Mouse (Mus musculus) heart, embryonic 12.5 days (tissue): ENCODE results near the gene Akr1c19. TPM values are rescaled to one million over a fixed set of nuclear protein-coding genes. Genes with fewer than 3 reads are reported as not detected.
"Not testable (repeated sequence)": the region's sequence is repeated elsewhere in the genome, so short reads cannot be mapped to it uniquely, and the experiment has no call there.

Source experiments
- ATAC-seq: fragments of 200-750 bp; cut with Nextera tagmentation; 2 replicates; pipeline ENCODE4 v1.8.0; 2017; ENCODE audit warnings: moderate TSS enrichment, moderate library complexity; ENCODE audit not compliant: insufficient number of reproducible peaks, low FRiP score
- H3K27ac ChIP-seq: fragments of 300-500 bp; sonication (generic); 2 replicates; pipeline ENCODE4 v1.5.1; 2016; ENCODE audit warnings: mild to moderate bottlenecking, moderate library complexity; ENCODE audit not compliant: poor library complexity, severe bottlenecking
- H3K27me3 ChIP-seq: fragments of 300-500 bp; sonication (generic); replicated peaks from 2 replicates; pipeline ENCODE4 v1.6.1; 2016; ENCODE audit warnings: mild to moderate bottlenecking, moderate library complexity
- H3K36me3 ChIP-seq: fragments of 300-500 bp; sonication (generic); 2 replicates; pipeline ENCODE4 v1.6.1; 2016; ENCODE audit warnings: mild to moderate bottlenecking, moderate library complexity
- H3K4me1 ChIP-seq: fragments of 300-500 bp; sonication (generic); replicated peaks from 2 replicates; pipeline ENCODE4 v1.6.1; 2016; ENCODE audit warnings: mild to moderate bottlenecking
- H3K4me2 ChIP-seq: fragments of 300-500 bp; sonication (generic); 2 replicates; pipeline ENCODE4 v1.6.1; 2016; ENCODE audit warnings: mild to moderate bottlenecking, moderate library complexity
- H3K4me3 ChIP-seq: fragments of 300-500 bp; sonication (generic); 2 replicates; pipeline ENCODE4 v1.5.1; 2016; ENCODE audit warnings: mild to moderate bottlenecking
- H3K9ac ChIP-seq: fragments of 300-500 bp; sonication (generic); 2 replicates; pipeline ENCODE4 v1.6.1; 2016; ENCODE audit warnings: mild to moderate bottlenecking, moderate library complexity
- H3K9me3 ChIP-seq: fragments of 300-500 bp; sonication (generic); replicated peaks from 2 replicates; pipeline ENCODE4 v1.6.1; 2016; ENCODE audit warnings: mild to moderate bottlenecking, moderate library complexity
- WGBS: fragments of 180-500 bp; shearing (Covaris S2); methylation state at CpG from one replicate; pipeline ENCODE4 v1.1.7; 2016; 5-methylcytosine and 5-hydroxymethylcytosine counted together
- polyA plus RNA-seq: library from polyadenylated mRNA; unstranded; fragments of >200 nt; fragmentation: Nextera tagmentation; extraction: Ambion mirVana; gene quantifications from 2 replicates; pipeline ENCODE4 v1.2.1, GENCODE M21; 2016

Gene Akr1c19
- 0.92 and 1.0 TPM in 2 replicates for polyA plus RNA-seq

DNA sequence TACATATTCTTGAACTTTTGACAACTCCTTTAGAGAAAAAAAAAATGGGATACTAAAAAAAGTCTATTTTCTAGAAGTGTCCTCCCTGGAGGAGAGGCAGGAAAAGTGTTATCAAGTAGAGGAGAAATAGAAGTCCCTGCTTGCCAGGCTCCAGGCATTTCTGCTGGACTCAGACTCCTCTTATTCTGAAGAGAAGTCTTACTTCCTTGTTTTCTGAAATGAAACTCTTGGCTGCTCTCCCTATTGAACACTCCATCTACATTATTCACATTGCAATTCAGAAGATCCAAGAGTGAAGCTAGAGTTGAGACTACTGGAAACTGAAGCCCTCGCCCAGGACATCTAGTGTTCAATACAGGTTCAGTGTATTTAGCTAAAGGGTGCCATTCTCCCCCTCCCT is at the start of gene Akr1c19:
TSS of gene Akr1c19 (plus strand) at position 260 of the 400 bp plus-strand sequence.
- H3K9me3 ChIP-seq = 0 out of 2 replicates have a peak, but pooled peaks cover 3% of the 10 kb centered on the region
- ATAC-seq = no peak
- H3K36me3 ChIP-seq = no peaks in the 10 kb centered on the region
- no peak within 1 kb of the TSS for H3K9ac ChIP-seq
- no peak within 1 kb of the TSS for H3K27ac ChIP-seq
- H3K4me1 ChIP-seq = 0 out of 2 replicates have a peak, but pooled peaks cover 7% of the 10 kb centered on the region
- 69% methylated on average over 1 of the region's 1 CpGs for WGBS
- no peak within 1 kb of the TSS for H3K4me3 ChIP-seq
- no peaks in the 10 kb centered on the region for H3K27me3 ChIP-seq
- no peak within 1 kb of the TSS for H3K4me2 ChIP-seq

GRCm38 (mm10) chr13:4181321-4181720 is 47.2 kb upstream of the Akr1c19 start:
- WGBS = 82% methylated on average over 4 of the region's 4 CpGs
- H3K36me3 ChIP-seq, H3K4me1 ChIP-seq, ATAC-seq, H3K9ac ChIP-seq, H3K9me3 ChIP-seq, H3K27ac ChIP-seq, H3K27me3 ChIP-seq, H3K4me2 ChIP-seq, H3K4me3 ChIP-seq: not testable (repeated sequence)

GRCm38 (mm10) chr13:4183116-4183515 is 45.4 kb upstream of the Akr1c19 start:
- Histone ChIP-seq H3K27ac (no peak overlapping the region), H3K27me3 (no peaks in the 10 kb centered on the region), H3K4me2 (no peak overlapping the region), H3K9ac (no peak overlapping the region), H3K4me1 (no peaks in the 10 kb centered on the region), H3K9me3 (peaks cover 8% of the 10 kb centered on the region; the same call in 1 of the 2 replicates), H3K36me3 (no peaks in the 10 kb centered on the region), H3K4me3 (no peak overlapping the region)
- no peak for ATAC-seq
- 63% methylated on average over 9 of the region's 9 CpGs for WGBS

DNA sequence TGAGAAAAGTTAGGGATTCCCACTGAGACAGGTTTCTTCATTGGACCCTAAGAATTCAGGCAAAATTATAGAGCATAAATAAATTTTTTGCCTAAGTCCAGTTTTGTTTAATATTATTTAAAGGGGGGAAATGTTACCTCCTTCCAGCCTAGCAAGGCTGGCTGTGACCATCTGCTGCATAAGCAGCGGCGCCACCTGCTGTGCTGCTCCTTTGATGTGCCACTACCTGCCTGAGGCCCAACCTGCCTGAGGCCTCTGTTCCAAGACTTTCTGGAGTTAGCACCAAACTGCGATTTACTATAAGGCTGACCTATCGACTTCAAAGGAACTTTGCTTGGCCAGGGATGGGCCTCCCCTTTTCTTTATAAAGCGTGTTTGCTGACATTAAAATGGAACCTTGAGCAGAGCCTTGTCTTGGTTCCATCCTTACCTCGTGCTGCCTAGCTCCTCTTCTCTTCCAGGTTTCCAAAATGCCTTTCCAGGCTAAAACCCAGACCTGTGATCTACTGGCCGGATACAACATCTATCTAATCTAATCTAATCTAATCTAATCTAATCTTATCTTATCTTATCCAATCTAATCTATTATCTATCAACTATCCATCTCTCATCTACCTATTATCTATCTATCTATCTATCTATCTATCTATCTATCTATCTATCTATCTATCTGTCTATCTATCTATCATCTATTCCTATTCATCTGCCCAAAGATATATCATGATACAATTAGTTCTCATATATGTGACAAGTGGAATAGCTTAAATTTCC is 41.7 kb upstream of the Akr1c19 start:
- H3K4me3 ChIP-seq, H3K27me3 ChIP-seq, H3K36me3 ChIP-seq, H3K9ac ChIP-seq, ATAC-seq, H3K27ac ChIP-seq, H3K9me3 ChIP-seq, H3K4me2 ChIP-seq, H3K4me1 ChIP-seq: not testable (repeated sequence)
- 80% methylated on average over 7 of the region's 7 CpGs for WGBS

- Histone ChIP-seq H3K36me3 (no peaks in the 10 kb centered on the region), H3K27me3 (no peaks in the 10 kb centered on the region), H3K27ac (no peak overlapping the region), H3K4me3 (no peak overlapping the region), H3K9ac (no peak overlapping the region), H3K4me1 (no peaks in the 10 kb centered on the region), H3K4me2 (no peak overlapping the region), H3K9me3 (no peaks in the 10 kb centered on the region; the same call in 1 of the 2 replicates)
- 77% methylated on average over 2 of the region's 2 CpGs for WGBS
- no peak for ATAC-seq
Observed at GRCm38 (mm10) chr13:4188174-4188573, 40.3 kb upstream of the Akr1c19 start.

DNA sequence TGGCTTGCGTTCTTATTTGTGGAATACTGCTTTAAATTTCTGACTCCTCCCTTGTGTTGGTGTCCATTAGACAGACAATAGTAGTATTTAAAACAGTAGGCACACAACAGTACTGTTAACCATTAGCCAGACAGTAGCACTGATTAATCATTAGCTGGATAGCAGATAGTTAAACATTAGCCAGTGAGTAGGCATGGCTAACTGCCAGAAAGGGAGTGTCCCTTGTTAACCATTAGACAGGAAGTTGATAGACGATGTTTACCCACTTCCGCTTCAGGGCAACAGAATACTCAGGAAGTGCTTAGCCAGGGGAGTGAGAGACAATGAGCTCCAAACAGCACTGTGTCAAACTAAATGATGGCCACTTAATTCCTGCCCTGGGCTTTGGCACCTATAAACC is 37.6 kb upstream of the Akr1c19 start, which contains the start of gene Akr1c13:
TSS of gene Akr1c13 (plus strand) at position 247 of the 400 bp plus-strand sequence.
- Histone ChIP-seq H3K4me3 (no peak within 1 kb of the TSS), H3K9ac (no peak within 1 kb of the TSS), H3K36me3 (no peaks in the 10 kb centered on the region), H3K27ac (no peak within 1 kb of the TSS), H3K9me3 (no peaks in the 10 kb centered on the region), H3K27me3 (no peaks in the 10 kb centered on the region), H3K4me2 (no peak within 1 kb of the TSS), H3K4me1 (no peaks in the 10 kb centered on the region)
- WGBS = 59% methylated on average over 3 of the region's 3 CpGs
- no peak for ATAC-seq

DNA sequence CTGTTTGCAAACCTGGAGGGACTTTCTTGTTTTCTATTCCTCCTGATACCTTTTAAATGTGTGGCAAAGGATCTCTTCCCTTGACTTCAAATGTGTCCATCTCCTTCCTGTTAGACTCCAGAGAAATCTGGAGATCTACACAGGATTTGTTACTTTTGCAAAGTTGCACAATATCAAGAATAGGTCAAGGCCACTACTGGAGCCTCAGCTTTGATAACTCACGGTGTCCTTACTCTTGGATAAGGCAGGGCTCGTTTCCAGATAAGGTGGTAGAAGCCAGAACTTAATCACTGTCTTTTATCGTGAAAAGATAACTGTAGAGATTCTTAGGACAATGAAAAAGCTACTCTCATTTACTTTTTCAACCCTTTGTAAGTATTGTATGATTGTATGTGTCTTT is 36.0 kb upstream of the Akr1c19 start:
- no peak overlapping the region for H3K9ac ChIP-seq
- no peaks in the 10 kb centered on the region for H3K27me3 ChIP-seq
- H3K4me3 ChIP-seq = no peak overlapping the region
- no peaks in the 10 kb centered on the region for H3K9me3 ChIP-seq
- H3K27ac ChIP-seq = no peak overlapping the region
- ATAC-seq = no peak
- H3K36me3 ChIP-seq = no peaks in the 10 kb centered on the region
- no peak overlapping the region for H3K4me2 ChIP-seq
- no peaks in the 10 kb centered on the region for H3K4me1 ChIP-seq
- 39% methylated on average over 3 of the region's 3 CpGs for WGBS

- Histone ChIP-seq H3K4me2 (no peak overlapping the region), H3K27me3 (no peaks in the 10 kb centered on the region), H3K4me1 (no peaks in the 10 kb centered on the region), H3K27ac (no peak overlapping the region), H3K9me3 (no peaks in the 10 kb centered on the region), H3K36me3 (no peaks in the 10 kb centered on the region), H3K9ac (no peak overlapping the region), H3K4me3 (no peak overlapping the region)
- WGBS = 28% methylated on average over 1 of the region's 1 CpGs
- no peak for ATAC-seq
Observed at GRCm38 (mm10) chr13:4206147-4206903, 22.2 kb upstream of the Akr1c19 start.

- no peak for ATAC-seq
- whole genome bisulfite sequencing = 69% methylated on average over 18 of the region's 20 CpGs
Observed at GRCm38 (mm10) chr13:4211560-4212299, 16.8 kb upstream of the Akr1c19 start.

DNA sequence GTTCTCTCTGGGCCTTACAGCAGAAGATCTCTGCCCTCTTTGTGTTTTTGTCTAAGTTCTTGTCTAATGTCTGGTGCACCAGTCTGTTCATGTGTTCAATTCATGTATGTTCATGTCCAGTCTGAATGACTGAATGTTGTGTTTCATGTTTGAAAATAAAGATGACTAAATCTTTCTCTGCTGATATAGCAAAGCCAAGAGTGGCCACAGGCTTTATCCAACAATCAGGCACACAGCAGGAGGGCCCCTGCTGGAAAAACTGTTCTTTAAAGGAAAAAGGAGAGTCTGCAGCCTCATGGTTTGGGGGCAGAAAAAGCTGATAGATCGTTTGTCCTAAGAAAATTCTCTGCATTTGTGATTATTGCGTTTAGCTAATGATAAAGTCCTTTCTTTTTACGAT is 16.2 kb upstream of the Akr1c19 start:
- Histone ChIP-seq H3K36me3 (no peaks in the 10 kb centered on the region), H3K27me3 (no peaks in the 10 kb centered on the region), H3K27ac (no peak overlapping the region), H3K4me3 (no peak overlapping the region), H3K4me2 (no peak overlapping the region), H3K9ac (no peak overlapping the region), H3K4me1 (no peaks in the 10 kb centered on the region), H3K9me3 (0 out of 2 replicates have a peak, but pooled peaks cover 2% of the 10 kb centered on the region)
- no peak for ATAC-seq
- 56% methylated on average over 3 of the region's 3 CpGs for WGBS

More at GRCm38 (mm10) chr13:4211560-4212299, 16.8 kb upstream of the Akr1c19 start:
- Histone ChIP-seq H3K4me1 (no peaks in the 10 kb centered on the region), H3K27ac (no peak overlapping the region), H3K36me3 (no peaks in the 10 kb centered on the region), H3K27me3 (no peaks in the 10 kb centered on the region), H3K9me3 (0 out of 2 replicates have a peak, but pooled peaks cover 2% of the 10 kb centered on the region), H3K9ac (no peak overlapping the region), H3K4me2 (no peak overlapping the region), H3K4me3 (no peak overlapping the region)

DNA sequence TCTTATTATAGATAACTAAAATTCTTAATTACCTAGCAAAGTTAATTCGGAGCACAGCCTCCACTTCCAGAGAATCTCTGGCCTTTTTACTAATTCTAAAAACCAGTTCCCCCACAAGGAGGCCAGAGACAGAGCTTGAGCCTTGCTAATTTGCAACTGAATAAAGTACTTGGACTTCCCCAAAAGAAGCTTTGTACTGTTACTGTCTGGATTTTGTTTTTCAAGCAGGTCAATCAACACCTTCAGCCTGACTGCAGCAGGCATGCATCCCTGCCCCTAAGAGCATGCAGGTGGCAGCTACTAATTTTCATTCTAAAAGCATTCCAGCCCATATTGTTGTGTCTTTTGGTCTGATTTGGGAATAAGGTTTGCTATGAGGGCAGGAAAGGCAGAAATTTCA is 13.0 kb upstream of the Akr1c19 start:
- not testable (repeated sequence) for H3K9ac ChIP-seq, H3K9me3 ChIP-seq, H3K27ac ChIP-seq, H3K4me2 ChIP-seq, H3K27me3 ChIP-seq, ATAC-seq, H3K4me1 ChIP-seq, H3K4me3 ChIP-seq, H3K36me3 ChIP-seq
- 85% methylated on average over 1 of the region's 1 CpGs for WGBS
